Mouse (Mus musculus): ENCODE data around the gene Gm28036. TPM values are rescaled to one million over a fixed set of nuclear protein-coding genes. Genes with fewer than 3 reads are reported as not detected.
A peak's percentile ranks its signal among the peaks of the same experiment; 100 is the strongest.
"Not testable (repeated sequence)": the region's sequence is repeated elsewhere in the genome, so short reads cannot be mapped to it uniquely, and the experiment has no call there.

Gene Gm28036
- polyA plus RNA-seq, 1 experiment from 2014 or later = 7.4 TPM

DNA sequence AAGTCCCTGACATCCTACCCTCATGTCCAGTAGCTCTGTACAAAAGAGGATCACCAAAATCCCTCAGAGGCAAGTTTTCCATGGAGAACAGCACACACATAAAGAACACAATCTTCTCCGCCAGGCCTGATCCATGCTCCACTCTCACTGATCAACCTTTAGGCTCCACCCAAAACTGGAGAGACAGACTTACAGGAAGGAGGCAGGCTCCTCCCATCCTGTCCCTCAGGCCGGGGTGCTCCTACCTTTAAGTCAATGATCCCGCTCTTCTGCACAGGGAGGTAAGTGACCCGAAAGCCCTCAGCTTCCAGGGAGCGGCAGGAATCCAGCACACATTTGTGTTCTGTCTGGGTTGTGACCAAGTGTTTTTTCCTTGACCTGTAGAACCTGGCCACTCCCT, 7.3 kb upstream of the Gm28036 start:
- DNase-seq = no peak
- no peaks in the 10 kb centered on the region for H3K9me3 ChIP-seq (replicated peaks)
- 79% methylated on average over 5 of the region's 5 CpGs for WGBS (ENCODE audit: insufficient replicate concordance)
- no peak overlapping the region for H3K4me2 ChIP-seq
- no peaks in the 10 kb centered on the region for H3K4me1 ChIP-seq (replicated peaks)
- H3K27ac ChIP-seq = no peak overlapping the region
- H3K36me3 ChIP-seq = peaks cover 54% of the 10 kb centered on the region
- H3K9ac ChIP-seq = no peak overlapping the region
- H3K4me3 ChIP-seq (replicated peaks) = no peak overlapping the region
- H3K27me3 ChIP-seq = no peaks in the 10 kb centered on the region
- ATAC-seq (ENCODE audit: low read depth) = no peak

DNA sequence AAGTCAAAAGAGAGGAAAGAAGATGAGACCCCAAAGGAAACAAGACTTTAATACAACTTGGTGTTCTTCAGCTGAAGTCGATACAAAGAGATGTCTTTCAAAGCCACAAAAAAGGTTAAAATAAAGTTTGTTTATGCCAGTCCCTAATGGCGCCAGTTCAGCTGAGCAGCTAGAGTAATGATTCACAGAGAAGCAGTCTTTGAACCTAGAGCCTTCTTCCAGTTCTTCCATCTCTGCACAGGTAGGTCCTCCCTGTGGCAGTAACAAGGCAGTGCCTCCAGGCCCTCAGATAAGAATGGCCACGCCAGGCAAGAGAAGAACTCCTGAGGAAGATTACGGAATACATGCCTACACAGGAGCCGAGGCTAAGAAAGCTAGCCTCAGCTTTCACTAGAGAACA, 3.2 kb downstream of the Gm28036 start:
- H3K27me3 ChIP-seq = no peaks in the 10 kb centered on the region
- no peak for DNase-seq
- no peak overlapping the region for H3K27ac ChIP-seq
- no peak overlapping the region for H3K4me3 ChIP-seq (replicated peaks)
- ATAC-seq (ENCODE audit: low read depth) = no peak
- no peaks in the 10 kb centered on the region for H3K9me3 ChIP-seq (replicated peaks)
- no peak overlapping the region for H3K9ac ChIP-seq
- no peak overlapping the region for H3K4me2 ChIP-seq
- H3K4me1 ChIP-seq (replicated peaks) = no peaks in the 10 kb centered on the region
- peaks cover 48% of the 10 kb centered on the region for H3K36me3 ChIP-seq
- WGBS (ENCODE audit: insufficient replicate concordance) = 82% methylated on average over 5 of the region's 5 CpGs

DNA sequence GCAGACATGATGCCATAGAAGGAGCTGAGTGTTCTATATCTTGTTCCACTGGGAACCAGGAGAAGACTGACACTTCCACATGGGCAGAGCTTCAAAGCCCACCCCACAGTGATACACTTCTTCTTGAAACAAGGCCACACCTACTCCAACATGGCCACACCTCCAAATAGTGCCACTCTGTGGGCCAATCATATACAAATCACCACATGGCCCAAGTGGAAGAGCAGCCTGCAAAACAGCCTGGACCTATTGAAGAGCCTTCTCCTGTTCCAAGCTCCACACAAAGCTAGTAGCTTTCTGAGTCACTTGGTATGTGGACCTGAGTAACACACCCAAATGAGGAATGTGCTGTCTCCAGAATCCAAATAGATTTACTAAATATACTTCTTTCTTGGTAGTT, 7.3 kb downstream of the Gm28036 start:
- H3K9me3 ChIP-seq (replicated peaks) = no peaks in the 10 kb centered on the region
- no peak overlapping the region for H3K27ac ChIP-seq
- peaks cover 14% of the 10 kb centered on the region for H3K36me3 ChIP-seq
- H3K4me2 ChIP-seq = no peak overlapping the region
- no peaks in the 10 kb centered on the region for H3K27me3 ChIP-seq
- no peak overlapping the region for H3K9ac ChIP-seq
- no peak overlapping the region for H3K4me3 ChIP-seq (replicated peaks)
- no peak for DNase-seq
- H3K4me1 ChIP-seq (replicated peaks) = no peaks in the 10 kb centered on the region
- ATAC-seq (ENCODE audit: low read depth) = no peak

DNA sequence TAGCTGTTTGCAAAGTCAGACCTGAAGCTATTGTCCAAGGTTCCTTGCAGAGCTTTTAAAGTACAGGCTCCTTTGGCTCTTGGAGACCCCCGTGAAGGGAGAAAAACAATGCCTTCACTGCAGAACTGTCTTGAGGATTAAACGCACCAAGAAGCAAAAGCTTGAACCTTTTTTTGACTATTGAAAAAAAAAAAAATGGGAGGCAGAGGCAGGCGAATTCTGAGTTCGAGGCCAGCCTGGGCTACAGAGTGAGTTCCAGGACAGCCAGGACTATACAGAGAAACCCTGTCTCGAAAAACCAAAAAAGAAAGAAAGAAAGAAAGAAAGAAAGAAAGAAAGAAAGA, 14.8 kb downstream of the Gm28036 start:
- peak overlapping the region; percentile 90 for H3K9ac ChIP-seq
- H3K9me3 ChIP-seq (replicated peaks); H3K36me3 ChIP-seq; DNase-seq; H3K27me3 ChIP-seq; H3K27ac ChIP-seq; ATAC-seq (ENCODE audit: low read depth): not testable (repeated sequence)
- WGBS (ENCODE audit: insufficient replicate concordance) = 16% methylated on average over 5 of the region's 5 CpGs
- peak overlapping the region; percentile 89 for H3K4me3 ChIP-seq (replicated peaks)
- peaks cover 31% of the 10 kb centered on the region for H3K4me1 ChIP-seq (replicated peaks)
- H3K4me2 ChIP-seq = peak overlapping the region; percentile 87

DNA sequence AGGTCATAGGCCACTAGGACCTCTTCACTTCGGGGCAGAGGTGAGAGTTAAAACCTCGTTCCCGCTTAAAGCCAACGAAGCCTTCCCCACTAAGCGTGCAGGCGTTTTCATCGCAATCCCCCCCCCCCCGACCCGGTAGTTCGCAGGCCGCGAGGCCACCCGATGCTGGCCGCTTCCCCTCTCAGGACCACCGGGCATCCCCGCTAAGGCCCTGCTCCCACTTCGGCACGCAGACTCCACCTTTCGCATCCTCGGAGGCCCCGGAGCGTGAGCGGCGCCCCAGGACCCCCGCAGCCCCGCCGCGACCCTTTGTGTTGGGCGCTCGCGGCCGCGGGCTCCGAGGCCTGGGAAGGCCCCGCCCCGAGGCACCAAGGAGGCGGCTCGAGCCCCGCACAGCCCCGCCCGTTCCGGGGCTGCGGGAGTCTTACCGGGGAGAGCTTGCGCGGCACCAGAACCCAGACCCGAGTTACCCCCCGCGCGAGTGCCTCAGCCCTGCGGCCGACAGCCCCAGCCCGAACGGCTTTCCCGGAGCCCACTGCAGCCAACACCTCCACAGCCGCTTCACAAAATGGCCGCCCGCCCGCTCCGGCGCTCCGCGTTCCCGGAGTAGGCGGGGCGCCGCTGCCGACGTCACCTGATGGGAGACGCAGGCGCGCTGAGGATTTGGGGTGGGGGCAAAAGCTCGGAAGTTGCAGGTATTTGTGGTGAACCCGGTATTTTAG, 15.4 kb downstream of the Gm28036 start, which contains the start of the genes Cpne1 and Rbm12:
Gene Cpne1 (minus strand): TSS at position 608 of the 722 bp plus-strand sequence.
Gene Rbm12 (minus strand): TSS at position 621 of the 722 bp plus-strand sequence.
- ATAC-seq (ENCODE audit: low read depth) (peak; percentile 91), DNase-seq (peak; percentile 82)
- WGBS (ENCODE audit: insufficient replicate concordance) = under 1% methylated on average over 73 of the region's 74 CpGs

DNA sequence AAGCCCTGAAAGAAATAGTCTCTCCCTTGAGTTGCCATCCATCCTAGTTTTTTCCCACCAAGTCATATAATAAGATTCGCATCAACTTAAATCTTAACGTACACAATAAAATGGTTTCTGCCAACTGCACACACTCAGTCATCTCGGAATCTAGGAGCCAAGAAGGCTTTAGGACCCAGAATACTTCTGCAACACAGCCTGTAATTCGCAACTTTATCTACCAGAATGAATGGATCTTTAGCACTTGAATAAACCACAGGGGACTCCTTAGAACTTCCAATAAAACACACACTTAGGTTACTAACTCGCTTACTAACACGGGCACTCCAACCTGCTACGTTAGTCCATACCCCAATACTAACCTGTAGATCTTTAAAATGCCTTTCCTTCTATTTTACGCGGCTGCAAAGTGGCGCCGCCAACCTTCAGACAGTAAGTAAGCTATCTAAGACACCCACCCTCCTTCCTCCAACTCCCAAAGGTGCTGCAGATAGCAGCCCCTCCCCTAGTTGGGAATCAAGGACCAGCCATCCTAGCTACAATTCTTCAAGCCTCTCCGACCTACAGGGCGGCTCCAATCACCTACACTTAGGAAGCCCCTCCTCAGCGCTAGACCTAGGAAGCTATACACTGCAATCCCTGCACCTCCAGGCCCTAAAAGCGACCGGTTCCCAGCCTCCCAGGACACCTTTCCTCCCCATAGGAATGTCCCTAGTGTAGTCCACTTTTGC, 16.1 kb downstream of the Gm28036 start:
- DNase-seq = peak; percentile 28
- Histone ChIP-seq H3K4me1 (replicated peaks) (peaks cover 31% of the 10 kb centered on the region), H3K4me3 (replicated peaks) (peak overlapping the region; percentile 89), H3K27me3 (no peaks in the 10 kb centered on the region), H3K9me3 (replicated peaks) (no peaks in the 10 kb centered on the region), H3K9ac (peak overlapping the region; percentile 90), H3K27ac (peak overlapping the region; percentile 82), H3K4me2 (peak overlapping the region; percentile 87), H3K36me3 (peaks cover 9% of the 10 kb centered on the region)
- under 1% methylated on average over 16 of the region's 16 CpGs for WGBS (ENCODE audit: insufficient replicate concordance)
- peak; percentile 73 for ATAC-seq (ENCODE audit: low read depth)

More for the DNA sequence above, 15.4 kb downstream of the Gm28036 start, which contains the start of the genes Cpne1 and Rbm12:
- Histone ChIP-seq H3K4me2 (peak within 1 kb of the TSS; percentile 87), H3K9ac (peak within 1 kb of the TSS; percentile 90), H3K27ac (peak within 1 kb of the TSS; percentile 82), H3K9me3 (replicated peaks) (no peaks in the 10 kb centered on the region), H3K4me1 (replicated peaks) (peaks cover 31% of the 10 kb centered on the region), H3K36me3 (peaks cover 4% of the 10 kb centered on the region), H3K27me3 (no peaks in the 10 kb centered on the region), H3K4me3 (replicated peaks) (peak within 1 kb of the TSS; percentile 89)

DNA sequence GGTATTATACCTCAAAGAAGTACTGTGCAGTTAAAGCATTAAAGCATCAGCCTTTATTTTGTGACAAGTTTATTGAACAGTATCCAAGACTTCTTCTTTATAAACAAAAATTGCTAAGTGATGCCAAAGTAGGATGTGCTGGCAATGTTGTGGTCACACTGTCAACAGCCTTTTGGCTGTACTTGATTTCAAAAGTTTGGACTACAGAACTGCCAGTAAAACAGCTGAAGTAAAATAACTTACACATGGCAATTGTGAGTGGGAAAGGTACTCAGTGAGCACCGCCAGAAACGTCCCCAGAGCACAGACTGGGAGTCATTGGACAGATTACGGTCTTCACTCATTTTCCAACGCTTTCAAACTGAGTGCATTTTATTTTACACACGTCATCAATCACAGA, 35.0 kb downstream of the Gm28036 start:
- no peaks in the 10 kb centered on the region for H3K27me3 ChIP-seq
- H3K9ac ChIP-seq = no peak overlapping the region
- H3K4me3 ChIP-seq (replicated peaks) = no peak overlapping the region
- H3K4me1 ChIP-seq (replicated peaks) = no peaks in the 10 kb centered on the region; the same call in 1 of the 2 replicates
- DNase-seq = no peak
- ATAC-seq (ENCODE audit: low read depth) = no peak
- H3K4me2 ChIP-seq = no peak overlapping the region
- H3K36me3 ChIP-seq = peaks cover 32% of the 10 kb centered on the region
- WGBS (ENCODE audit: insufficient replicate concordance) = 81% methylated on average over 5 of the region's 5 CpGs
- H3K9me3 ChIP-seq (replicated peaks) = no peaks in the 10 kb centered on the region
- no peak overlapping the region for H3K27ac ChIP-seq

DNA sequence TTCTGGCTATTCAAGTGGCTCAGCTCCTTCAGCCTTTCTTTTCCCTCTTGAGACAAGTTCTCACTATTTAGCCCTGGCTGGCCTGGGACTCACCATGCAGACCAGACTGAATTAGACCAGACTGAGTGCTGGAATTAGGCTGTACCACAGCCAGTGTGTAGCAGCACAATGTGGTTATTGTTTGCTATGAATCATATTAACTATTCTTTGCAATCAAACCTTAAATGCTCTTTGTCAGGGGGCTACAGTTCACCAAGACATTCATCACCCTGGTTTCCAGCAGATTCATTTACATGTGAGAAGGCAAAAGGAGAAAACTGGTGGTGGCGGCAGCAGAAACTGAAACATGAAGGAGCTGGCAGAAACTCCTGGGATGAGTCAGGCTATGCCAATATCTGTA, 37.1 kb downstream of the Gm28036 start:
- Histone ChIP-seq H3K27me3 (no peaks in the 10 kb centered on the region), H3K4me2 (no peak overlapping the region), H3K4me1 (replicated peaks) (no peaks in the 10 kb centered on the region; the same call in 1 of the 2 replicates), H3K36me3 (peaks cover 13% of the 10 kb centered on the region), H3K27ac (no peak overlapping the region), H3K9ac (no peak overlapping the region), H3K9me3 (replicated peaks) (no peaks in the 10 kb centered on the region), H3K4me3 (replicated peaks) (no peak overlapping the region)
- 93% methylated on average over 1 of the region's 1 CpGs for WGBS (ENCODE audit: insufficient replicate concordance)
- DNase-seq (no peak), ATAC-seq (ENCODE audit: low read depth) (no peak)

DNA sequence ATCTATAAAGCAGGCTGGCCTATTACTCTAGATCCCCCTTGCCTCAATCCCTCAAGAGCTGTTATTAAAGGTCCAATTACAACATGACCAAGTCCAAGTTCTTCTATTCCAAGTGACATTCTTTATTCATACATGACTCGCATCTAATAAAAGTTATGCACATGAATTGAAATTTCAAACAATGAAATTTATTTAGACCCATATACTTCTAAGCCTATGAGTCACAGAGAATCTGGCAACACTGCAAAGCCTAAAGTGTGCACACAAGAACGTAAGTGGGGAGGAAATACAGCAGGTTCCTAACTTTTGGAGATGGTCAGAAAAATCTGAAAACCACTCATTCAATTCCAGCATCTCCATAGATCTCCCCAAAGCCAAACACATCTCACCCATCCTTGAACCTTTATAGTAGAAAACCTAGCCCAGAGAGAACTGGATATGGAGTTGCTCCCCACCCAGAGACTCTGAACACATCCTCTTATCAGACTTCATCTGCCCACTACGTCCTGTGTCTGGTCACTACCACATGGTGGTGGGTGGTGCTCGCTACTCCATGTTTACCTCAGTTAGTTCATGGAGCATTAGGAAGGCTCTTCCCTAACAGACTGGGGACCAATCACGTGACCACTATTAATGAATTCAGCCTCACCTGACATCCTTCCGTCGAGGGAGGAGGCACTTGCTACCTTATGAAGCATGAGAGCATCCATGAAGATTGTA, 39.3 kb downstream of the Gm28036 start:
- H3K9me3 ChIP-seq (replicated peaks) = no peaks in the 10 kb centered on the region
- ATAC-seq (ENCODE audit: low read depth) = no peak
- H3K4me3 ChIP-seq (replicated peaks) = no peak overlapping the region
- H3K4me1 ChIP-seq (replicated peaks) = peaks cover 10% of the 10 kb centered on the region
- H3K9ac ChIP-seq = no peak overlapping the region
- H3K4me2 ChIP-seq = no peak overlapping the region
- no peaks in the 10 kb centered on the region for H3K27me3 ChIP-seq
- peaks cover 13% of the 10 kb centered on the region for H3K36me3 ChIP-seq
- WGBS (ENCODE audit: insufficient replicate concordance) = 70% methylated on average over 7 of the region's 7 CpGs
- H3K27ac ChIP-seq = no peak overlapping the region
- DNase-seq = no peak

DNA sequence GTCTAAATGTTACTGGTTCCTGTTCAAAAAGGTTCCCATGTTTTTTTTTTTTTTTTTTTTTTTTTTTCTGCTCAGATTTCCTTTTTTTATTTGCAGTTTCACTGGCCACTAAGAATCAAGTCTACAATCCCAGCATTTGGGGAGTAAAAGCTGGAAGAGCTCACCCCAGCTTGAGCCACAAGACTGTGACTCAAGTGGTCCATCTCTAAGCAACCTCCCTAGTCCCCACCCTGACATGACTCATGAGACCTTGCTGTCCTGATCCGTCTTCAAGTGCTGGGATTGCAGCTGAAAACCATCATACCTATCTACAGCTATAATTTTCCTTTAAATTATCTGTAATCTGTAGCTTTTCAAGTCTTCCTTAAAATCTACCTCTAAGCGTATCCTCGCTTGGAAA, 42.4 kb downstream of the Gm28036 start:
- Histone ChIP-seq H3K4me1 (replicated peaks) (peaks cover 12% of the 10 kb centered on the region), H3K27me3 (no peaks in the 10 kb centered on the region), H3K4me3 (replicated peaks) (no peak overlapping the region), H3K27ac (no peak overlapping the region), H3K36me3 (peaks cover 2% of the 10 kb centered on the region), H3K9ac (no peak overlapping the region), H3K4me2 (no peak overlapping the region), H3K9me3 (replicated peaks) (no peaks in the 10 kb centered on the region)
- no peak for ATAC-seq (ENCODE audit: low read depth)
- 81% methylated on average over 3 of the region's 3 CpGs for WGBS (ENCODE audit: insufficient replicate concordance)
- DNase-seq = no peak

DNA sequence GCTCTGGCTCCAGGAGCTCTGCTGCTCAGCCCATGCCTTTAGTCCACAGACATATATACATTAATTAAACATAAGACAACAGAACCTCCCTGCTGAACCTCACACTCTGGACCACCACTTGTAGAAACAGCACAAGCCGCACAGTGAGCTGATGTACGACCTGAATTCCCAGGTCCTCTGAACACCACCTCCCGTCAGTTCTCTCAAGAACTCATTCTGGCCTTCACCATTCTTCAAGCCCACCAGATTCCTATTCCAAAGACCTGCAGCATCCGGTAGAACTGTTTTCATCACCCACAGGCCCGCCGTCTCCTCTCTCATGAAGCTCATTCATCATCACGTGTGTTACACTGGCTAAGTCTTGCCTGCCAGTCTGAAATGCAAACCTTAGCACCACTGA, 46.5 kb downstream of the Gm28036 start:
- Histone ChIP-seq H3K4me3 (replicated peaks) (no peak overlapping the region), H3K9ac (no peak overlapping the region), H3K4me2 (no peak overlapping the region), H3K4me1 (replicated peaks) (peaks cover 12% of the 10 kb centered on the region), H3K9me3 (replicated peaks) (no peaks in the 10 kb centered on the region), H3K27me3 (no peaks in the 10 kb centered on the region), H3K27ac (no peak overlapping the region), H3K36me3 (peaks cover 38% of the 10 kb centered on the region)
- WGBS (ENCODE audit: insufficient replicate concordance) = 83% methylated on average over 7 of the region's 7 CpGs
- ATAC-seq (ENCODE audit: low read depth) (no peak), DNase-seq (no peak)
